Mouse (Mus musculus) left cerebral cortex, postnatal 36 days (tissue): ENCODE measurements at regions not wholly inside any gene's neighbourhood (a gene's known extent, or its start where the extent isn't known, plus 50 kb on each side); places are given as distances from the start of the nearest gene placed in this dataset.

Experiments used
- DNase-seq, 2 experiments: peaks; one replicate each; pipeline ENCODE4 v3.0.0; 2021 to 2022; ENCODE audit warnings: low spot score in 2 of 2, mixed read lengths in 1 of 2
- intact Hi-C: fragments of 180-260 bp; cut with DNase I; formaldehyde crosslinking; loops from one replicate; pipeline ENCODE4 v1.15.1; 2025

- peak in 1 of 2 experiments; percentile 5 for DNase-seq
- intact Hi-C loops, result no loop called here
Observed at GRCm38 (mm10) chr17:82731561-82731960, 483.5 kb upstream of the Pkdcc start.

GRCm38 (mm10) chr17:82742445-82742844 lies 472.6 kb upstream of the Pkdcc start:
- intact Hi-C loops, result loop anchor here (10.0 kb wide), 1 partner anchor 1078 kb away; no protein-coding TSS in a partner anchor
- no peak for DNase-seq

DNA sequence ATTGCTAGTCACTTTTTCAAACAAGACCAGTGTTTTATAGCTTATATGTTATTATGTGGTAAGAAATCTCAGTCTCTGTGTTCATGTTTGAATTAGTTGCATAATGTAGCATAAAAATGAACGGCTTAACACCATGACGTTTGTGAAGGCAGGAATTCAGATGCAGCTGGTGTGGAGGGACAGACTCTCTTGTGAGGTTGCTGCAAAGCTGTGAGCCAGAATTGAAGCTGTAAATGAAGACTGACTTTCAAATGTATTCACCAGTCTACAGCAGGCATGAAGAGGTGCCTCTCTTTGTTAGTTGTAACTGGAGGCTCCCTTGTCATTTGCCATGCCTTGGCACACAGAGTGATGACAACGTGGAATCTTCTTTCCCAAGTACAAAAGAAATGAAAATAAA lies 457.7 kb upstream of the Pkdcc start:
- intact Hi-C loops, result no loop called here
- DNase-seq, result no peak

GRCm38 (mm10) chr17:82779096-82779495 lies 436.0 kb upstream of the Pkdcc start:
- intact Hi-C loops, result no loop called here
- DNase-seq, result no peak

DNA sequence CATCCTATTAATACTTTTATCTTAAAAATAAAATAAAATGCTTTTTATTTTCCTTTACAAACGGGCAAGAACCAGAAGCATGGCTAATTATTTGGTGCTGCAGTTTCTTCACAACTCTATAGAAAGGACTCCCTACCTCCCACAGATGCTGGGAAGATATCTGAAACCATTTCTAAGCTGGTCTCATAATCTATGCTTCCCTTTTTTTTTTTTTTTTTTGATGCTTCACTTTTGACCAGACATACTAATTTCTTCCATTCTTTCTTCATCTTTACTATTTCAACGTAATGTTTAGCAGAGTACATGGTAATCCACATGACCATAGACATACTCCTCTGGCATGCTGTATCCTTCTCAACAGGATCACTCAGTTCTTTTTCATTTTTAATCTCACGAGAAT lies 393.0 kb upstream of the Pkdcc start:
- DNase-seq, result no peak
- intact Hi-C loops, result no loop called here

DNA sequence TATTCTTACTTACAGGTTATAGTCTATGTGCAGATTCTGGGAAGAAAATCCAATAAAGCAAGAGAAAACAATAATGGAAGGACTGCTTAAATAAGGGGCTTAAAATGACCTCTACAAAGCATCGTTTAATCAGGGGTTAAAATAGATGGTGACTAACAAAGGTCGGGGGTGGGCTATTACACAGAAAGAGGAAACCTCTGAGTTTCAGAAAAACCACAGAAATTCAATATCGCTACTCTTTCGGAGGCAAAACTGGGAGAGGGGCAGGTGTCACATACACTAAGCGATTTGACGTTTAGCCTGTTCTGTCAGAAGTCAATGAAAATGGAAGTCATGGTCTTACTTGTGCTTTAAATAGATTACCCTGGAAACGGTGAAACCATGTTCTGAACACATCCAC lies 391.0 kb upstream of the Pkdcc start:
- DNase-seq, result no peak
- intact Hi-C loops, result no loop called here

DNA sequence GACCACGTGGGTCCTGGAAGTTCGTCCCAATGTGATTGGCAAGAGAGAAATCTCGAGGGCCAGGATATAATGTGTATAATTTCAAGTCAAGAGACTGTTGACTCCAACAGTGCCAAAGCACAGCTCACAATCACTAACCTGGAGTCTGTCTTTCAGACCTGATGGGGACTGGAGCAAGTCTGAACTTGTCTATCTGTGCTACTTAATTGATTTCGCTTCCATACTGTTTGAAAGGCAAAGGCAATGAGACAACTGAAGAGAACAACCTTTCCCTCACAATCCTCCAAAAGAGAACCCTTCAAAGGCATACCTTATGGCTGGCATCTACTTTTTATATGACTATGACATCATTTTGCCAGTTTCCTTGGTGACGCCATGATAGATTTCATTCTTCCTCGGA lies 390.5 kb upstream of the Pkdcc start:
- intact Hi-C loops, result no loop called here
- no peak for DNase-seq

DNA sequence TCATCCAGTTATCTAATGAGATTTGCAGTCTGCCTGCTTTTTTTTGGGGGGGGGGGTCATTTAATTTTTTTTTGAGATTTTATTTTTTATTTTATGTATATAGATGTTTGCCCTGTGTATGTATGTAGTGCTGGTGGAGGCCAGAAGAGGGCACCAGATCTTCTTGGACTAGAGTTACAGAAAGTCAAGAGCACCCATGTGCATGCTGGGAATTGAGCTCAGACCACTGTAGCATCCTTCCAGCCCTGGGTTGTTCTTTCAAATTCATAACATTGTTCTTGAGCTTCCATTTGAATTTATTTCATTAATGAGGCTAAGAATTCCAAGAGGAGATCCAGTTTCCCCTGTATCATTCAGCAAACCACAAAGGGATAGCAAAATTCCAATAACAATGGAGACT lies 387.9 kb upstream of the Pkdcc start:
- intact Hi-C loops, result no loop called here
- DNase-seq, result no peak

DNA sequence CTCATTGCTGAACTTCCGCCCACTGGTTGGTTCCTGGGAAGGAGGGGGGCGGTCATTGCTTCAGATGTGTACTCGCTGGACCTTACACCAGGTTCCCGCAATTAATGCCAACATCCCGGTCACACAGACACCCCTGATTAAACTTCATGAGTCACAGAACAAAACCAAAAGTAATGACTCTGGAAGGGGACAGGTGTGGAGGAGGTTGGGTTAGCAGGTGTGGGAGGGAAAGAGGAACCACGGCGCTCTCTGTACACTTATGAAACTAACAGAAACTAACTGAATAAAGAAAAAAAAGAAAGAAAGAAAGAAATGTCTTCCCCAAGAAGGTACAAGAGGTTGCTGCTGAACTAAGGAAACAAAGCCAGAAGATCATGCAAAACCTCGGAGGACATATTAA lies 387.3 kb upstream of the Pkdcc start:
- DNase-seq, result no peak
- intact Hi-C loops, result no loop called here

- intact Hi-C loops, result no loop called here
- no peak for DNase-seq
Observed at GRCm38 (mm10) chr17:82828434-82828997, 386.6 kb upstream of the Pkdcc start.

- intact Hi-C loops, result no loop called here
- no peak for DNase-seq
Observed at GRCm38 (mm10) chr17:82829415-82829814, 385.7 kb upstream of the Pkdcc start.

DNA sequence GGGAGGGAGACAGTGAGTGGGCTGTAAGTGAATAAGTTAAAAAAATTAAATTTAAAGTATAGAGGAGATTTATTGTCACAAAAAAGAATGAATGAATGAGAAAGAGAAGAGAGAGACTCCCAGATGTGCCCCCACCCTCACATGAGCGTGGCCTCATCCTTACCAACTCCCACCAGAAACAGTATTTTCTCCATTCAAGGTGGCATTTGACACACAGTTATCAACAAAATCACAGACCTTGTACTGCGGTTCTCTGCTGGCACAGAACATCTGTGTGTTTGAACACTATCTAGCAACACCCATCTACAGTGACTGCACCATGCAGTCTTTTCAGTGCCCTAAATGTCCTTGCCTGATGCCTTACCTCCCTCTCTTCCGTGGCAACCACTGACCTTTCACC lies 380.9 kb upstream of the Pkdcc start:
- intact Hi-C loops, result loop anchor here (10.0 kb wide), 1 partner anchor 1709 kb away; no protein-coding TSS in a partner anchor
- no peak for DNase-seq

DNA sequence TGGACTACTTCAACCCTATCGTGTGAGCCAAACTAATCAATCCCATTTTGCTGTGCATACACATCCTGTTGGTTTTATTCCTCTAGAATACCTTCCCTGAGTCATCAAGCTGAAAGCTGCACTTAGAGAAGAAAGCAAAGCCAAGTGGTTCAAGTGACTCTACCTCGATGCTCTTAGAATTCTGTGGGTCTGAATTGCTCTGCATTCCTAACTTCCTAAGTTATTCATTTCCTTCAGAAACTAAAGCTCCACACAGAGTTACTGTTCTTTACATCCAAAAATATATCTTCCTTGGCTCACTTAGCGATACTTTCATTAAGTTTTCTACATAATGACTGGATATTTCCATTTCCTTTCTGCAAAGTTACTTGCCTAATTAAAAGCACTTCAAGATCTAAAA lies 379.0 kb upstream of the Pkdcc start:
- intact Hi-C loops, result loop anchor here (10.0 kb wide), 1 partner anchor 1711 kb away; no protein-coding TSS in a partner anchor
- no peak for DNase-seq

DNA sequence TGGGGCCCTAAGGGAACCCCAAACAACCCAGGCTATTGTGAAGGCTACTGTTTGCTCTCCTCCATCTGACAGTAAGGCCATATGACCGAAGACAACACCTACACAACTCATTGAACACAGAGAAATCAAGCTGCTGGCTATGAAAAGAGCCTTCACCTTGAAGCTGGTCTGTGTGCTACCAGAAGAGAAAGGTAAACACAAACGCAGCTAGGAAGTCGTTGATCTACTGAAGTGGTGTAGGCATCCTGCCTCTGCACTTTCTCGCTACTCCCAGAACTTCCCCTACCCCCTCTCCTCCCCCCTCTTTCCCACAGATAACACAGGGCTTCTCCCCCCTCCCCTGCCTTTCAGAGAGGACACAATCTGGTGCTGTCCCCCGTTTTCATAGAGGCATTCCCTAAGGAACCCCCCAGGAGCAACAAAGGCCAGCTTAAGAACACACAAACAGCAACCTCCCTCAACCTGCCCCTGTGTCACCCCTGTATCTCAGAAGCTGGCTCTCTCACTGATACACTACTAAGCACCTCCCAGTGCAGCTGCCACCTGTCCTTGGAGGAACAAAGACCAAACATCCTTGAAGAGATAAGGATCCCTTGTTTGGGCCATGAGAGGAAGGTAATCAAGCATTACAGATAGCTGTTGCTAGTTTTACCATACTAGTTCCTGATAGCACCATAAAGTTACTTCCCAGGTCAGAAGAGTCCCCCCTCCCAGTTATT lies 368.2 kb upstream of the Pkdcc start:
- DNase-seq, result no peak
- intact Hi-C loops, result no loop called here

- intact Hi-C loops, result loop anchor here (2.0 to 10.0 kb wide), 2 partner anchors 1193 to 1665 kb away; no protein-coding TSS in a partner anchor
- DNase-seq, result peak; percentile 77 to 82
Observed at GRCm38 (mm10) chr17:82857199-82858147, 357.6 kb upstream of the Pkdcc start.

GRCm38 (mm10) chr17:82860391-82860790 lies 354.7 kb upstream of the Pkdcc start:
- no peak for DNase-seq
- intact Hi-C loops, result no loop called here

- intact Hi-C loops, result no loop called here
- no peak for DNase-seq
Observed at GRCm38 (mm10) chr17:82860966-82861365, 354.1 kb upstream of the Pkdcc start.

DNA sequence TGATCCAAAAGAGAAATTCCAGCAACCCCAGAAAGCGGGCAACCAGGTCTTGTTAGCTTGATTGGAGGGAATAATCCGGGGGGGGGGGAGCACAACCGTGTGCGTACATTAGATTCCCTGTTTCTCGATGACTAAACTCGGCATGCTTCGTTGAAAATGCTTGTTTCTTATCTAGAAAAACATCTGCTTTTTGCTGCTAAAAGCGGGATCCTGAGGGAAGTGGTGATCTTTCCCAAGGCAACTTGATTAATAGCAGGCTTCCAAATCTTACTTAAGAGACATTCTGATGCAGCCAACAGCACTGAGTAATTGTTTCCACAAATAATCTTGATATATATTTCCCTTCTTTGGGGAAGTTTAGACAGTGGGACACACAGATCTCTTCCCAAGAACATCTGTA lies 338.0 kb upstream of the Pkdcc start:
- no peak for DNase-seq
- intact Hi-C loops, result loop anchor here (10.0 kb wide), 1 partner anchor 68 kb away; no protein-coding TSS in a partner anchor

- no peak for DNase-seq
- intact Hi-C loops, result no loop called here
Observed at GRCm38 (mm10) chr17:82900602-82901001, 314.5 kb upstream of the Pkdcc start.
